In genomic region chr15:69346065-69346464, GRCm38 (mm10) we compare ENCODE assay signal across 30 mouse cellular contexts.
DNase-seq lines count a peak whose midpoint lies in the region; ATAC-seq and TF ChIP-seq lines count a peak whose summit lies in the region.
"Had no signal": no experiment of that assay in that cellular context is flagged by ENCODE, and none has a peak within 500 bp of the region (broad histone marks: within the 10 kb centered on the region; RNA-seq: fewer than 3 reads in every experiment).

No protein-coding gene starts in this region.

- TF ChIP-seq CTCF in heart, postnatal 0 days (IDR thresholded peaks at IDR 0.05; ENCODE audit: low read depth) = no peak

- H3K9ac ChIP-seq in heart, embryonic 12.5 days = no peak overlapping the region
- no peak overlapping the region for H3K9ac ChIP-seq in heart, postnatal 0 days (replicated peaks; ENCODE audit: low read depth, low read length)
- H3K9ac ChIP-seq: embryonic facial prominence, embryonic 13.5 days; forebrain, embryonic 12.5 days; forebrain, embryonic 15.5 days; hindbrain, embryonic 13.5 days; intestine, embryonic 15.5 days had no signal

- no peak overlapping the region for H3K27ac ChIP-seq in heart, embryonic 12.5 days (ENCODE audit: poor library complexity, severe bottlenecking)
- no peak overlapping the region for H3K27ac ChIP-seq in heart, postnatal 0 days (ENCODE audit: low read depth)
- H3K27ac ChIP-seq: embryonic facial prominence, embryonic 10.5 days; embryonic facial prominence, embryonic 13.5 days; forebrain, embryonic 12.5 days; forebrain, embryonic 15.5 days; hindbrain, embryonic 10.5 days; hindbrain, embryonic 13.5 days; intestine, embryonic 15.5 days had no signal

- no peak overlapping the region for H3K4me3 ChIP-seq in heart, embryonic 12.5 days
- H3K4me3 ChIP-seq in heart, postnatal 0 days (ENCODE audit: low read depth, low read length) = no peak overlapping the region
- H3K4me3 ChIP-seq: embryonic facial prominence, embryonic 10.5 days; embryonic facial prominence, embryonic 13.5 days; erythroblast, embryonic 14.5 days; forebrain, embryonic 12.5 days; forebrain, embryonic 15.5 days; hindbrain, embryonic 10.5 days; hindbrain, embryonic 13.5 days; intestine, embryonic 15.5 days had no signal

- H3K4me1 ChIP-seq in heart, embryonic 12.5 days (replicated peaks) = no peaks in the 10 kb centered on the region
- H3K4me1 ChIP-seq in heart, postnatal 0 days (ENCODE audit: control insufficient read depth, insufficient read depth) = no peaks in the 10 kb centered on the region
- H3K4me1 ChIP-seq: embryonic facial prominence, embryonic 10.5 days; embryonic facial prominence, embryonic 13.5 days; forebrain, embryonic 12.5 days; forebrain, embryonic 15.5 days; hindbrain, embryonic 10.5 days; hindbrain, embryonic 13.5 days; intestine, embryonic 15.5 days had no signal

- H3K36me3 ChIP-seq in heart, embryonic 12.5 days = no peaks in the 10 kb centered on the region
- no peaks in the 10 kb centered on the region for H3K36me3 ChIP-seq in heart, postnatal 0 days (replicated peaks; ENCODE audit: control insufficient read depth, insufficient read depth, low read length)
- H3K36me3 ChIP-seq: embryonic facial prominence, embryonic 10.5 days; embryonic facial prominence, embryonic 13.5 days; forebrain, embryonic 12.5 days; forebrain, embryonic 15.5 days; G1E; hindbrain, embryonic 10.5 days; hindbrain, embryonic 13.5 days; intestine, embryonic 15.5 days had no signal

- no peaks in the 10 kb centered on the region for H3K27me3 ChIP-seq in heart, embryonic 12.5 days (replicated peaks)
- H3K27me3 ChIP-seq in heart, postnatal 0 days (ENCODE audit: control insufficient read depth, insufficient read depth, low read length) = no peaks in the 10 kb centered on the region
- H3K27me3 ChIP-seq: CH12.LX; embryonic facial prominence, embryonic 13.5 days; forebrain, embryonic 12.5 days; forebrain, embryonic 15.5 days; hindbrain, embryonic 13.5 days; intestine, embryonic 15.5 days; Patski had no signal

- H3K4me2 ChIP-seq in heart, embryonic 12.5 days = no peak overlapping the region
- no peak overlapping the region for H3K4me2 ChIP-seq in heart, postnatal 0 days (ENCODE audit: low read depth, low read length)
- H3K4me2 ChIP-seq: embryonic facial prominence, embryonic 13.5 days; forebrain, embryonic 12.5 days; forebrain, embryonic 15.5 days; hindbrain, embryonic 13.5 days; intestine, embryonic 15.5 days had no signal

- intact Hi-C loops in heart, postnatal 36 days (cut with DNase I) = no loop called here

- 47% methylated on average over 1 of the region's 1 CpGs for WGBS in heart, embryonic 12.5 days
- WGBS in heart, postnatal 0 days = 29% methylated on average over 1 of the region's 1 CpGs

- no peak for ATAC-seq in heart, embryonic 12.5 days (ENCODE audit: insufficient number of reproducible peaks, low FRiP score)
- peak; percentile 57; the same call in 1 of the 2 replicates for ATAC-seq in heart, postnatal 0 days (ENCODE audit: insufficient read depth, low read depth)
- ATAC-seq: forebrain, embryonic 15.5 days; hindbrain, embryonic 16.5 days; intestine, embryonic 15.5 days; Patski had no signal

- peak; percentile 38 to 65 for DNase-seq in heart, adult 18-20 months
- DNase-seq in brain, adult 2 months (ENCODE audit: low read depth, low spot score) = peak; percentile 5
- DNase-seq in heart, postnatal 0 days (ENCODE audit: low spot score) = peak; percentile 44
- peak; percentile 5 for DNase-seq in heart, postnatal 36 days
- DNase-seq in right cerebral cortex, postnatal 14 days = no peak
- no peak for DNase-seq in frontal cortex, postnatal 36 days (ENCODE audit: low spot score in 2 of 2)
- DNase-seq: adrenal gland, adult 2 months; adrenal gland, postnatal 14 days; B cell, adult 2 months; cerebellum, adult 11-12 months; cerebellum, adult 8-10 months; cerebellum, postnatal 36 days; embryo, embryonic 11 days; gastrocnemius, postnatal 10 days; gastrocnemius, postnatal 36 days; kidney, adult 11 months; kidney, adult 8-10 months had no signal

- no peak for TF ChIP-seq EP300 in heart, postnatal 0 days (IDR thresholded peaks at IDR 0.05; ENCODE audit: low read depth)

- H3K9me3 ChIP-seq in heart, embryonic 12.5 days (replicated peaks) = no peaks in the 10 kb centered on the region
- no peaks in the 10 kb centered on the region for H3K9me3 ChIP-seq in heart, postnatal 0 days (replicated peaks; ENCODE audit: control insufficient read depth, low read length)
- H3K9me3 ChIP-seq: embryonic facial prominence, embryonic 10.5 days; embryonic facial prominence, embryonic 13.5 days; forebrain, embryonic 12.5 days; forebrain, embryonic 15.5 days; hindbrain, embryonic 10.5 days; hindbrain, embryonic 13.5 days; intestine, embryonic 15.5 days had no signal

Comparison
In these comparisons a context has a peak if more than half of its experiments do, and no peak if none do; other contexts are left out.
1. DNase-seq: peak in heart, adult 18-20 months (2 of 2), brain, adult 2 months (single experiment), heart, postnatal 0 days (single experiment) and heart, postnatal 36 days (2 of 2); none in right cerebral cortex, postnatal 14 days (single experiment) and frontal cortex, postnatal 36 days (0 of 2).